Mouse (Mus musculus) liver, embryonic 14.5 days (tissue): ENCODE results near the gene Nlrp14. TPM values are rescaled to one million over a fixed set of nuclear protein-coding genes. Genes with fewer than 3 reads are reported as not detected.

ENCODE experiments used
- ATAC-seq: fragments of 200-750 bp; cut with Nextera tagmentation; 2 replicates; pipeline ENCODE4 v1.8.0; 2017; ENCODE audit warnings: moderate number of reproducible peaks, mild to moderate bottlenecking, moderate library complexity; ENCODE audit not compliant: insufficient read depth
- DNase-seq, 3 experiments: peaks; one replicate each; pipeline ENCODE4 v3.0.0-alpha.2; 2012 to 2013; ENCODE audit warnings: low read depth in 3 of 3, low spot score in 3 of 3
- H3K27ac ChIP-seq: fragments of 300-500 bp; sonication (generic); 2 replicates; pipeline ENCODE4 v1.5.1; 2014; ENCODE audit warnings: moderate library complexity, mild to moderate bottlenecking, control low read depth, inconsistent platforms
- H3K27me3 ChIP-seq: fragments of 300-500 bp; sonication (generic); 2 replicates; pipeline ENCODE4 v1.6.1; 2014; ENCODE audit warnings: mild to moderate bottlenecking, low read length, moderate library complexity; ENCODE audit not compliant: control insufficient read depth, insufficient read depth
- H3K36me3 ChIP-seq: fragments of 300-500 bp; sonication (generic); replicated peaks from 2 replicates; pipeline ENCODE4 v1.6.1; 2014; ENCODE audit warnings: low read depth; ENCODE audit not compliant: control insufficient read depth, insufficient read depth
- H3K4me1 ChIP-seq, 2 experiments: fragments of 200-500 bp in 1 of 2; fragments of 300-500 bp in 1 of 2; sonication (generic) in 1 of 2; replicated peaks; 2 replicates each; pipeline ENCODE4 v1.6.1; 2012 to 2014; ENCODE audit warnings: antibody characterized with exemption in 1 of 2, inconsistent platforms in 1 of 2, low read length in 1 of 2; ENCODE audit not compliant: control insufficient read depth in 2 of 2, insufficient read depth in 2 of 2
- H3K4me2 ChIP-seq: fragments of 300-500 bp; sonication (generic); 2 replicates; pipeline ENCODE4 v1.6.1; 2014; ENCODE audit warnings: low read depth, mild to moderate bottlenecking, control low read depth, moderate library complexity
- H3K4me3 ChIP-seq, 2 experiments: fragments of 200-500 bp in 1 of 2; fragments of 300-500 bp in 1 of 2; sonication (generic) in 1 of 2; 2 replicates each; pipeline ENCODE4 v1.5.1; 2012 to 2014; ENCODE audit warnings: low read depth in 2 of 2, low read length in 2 of 2, mild to moderate bottlenecking in 2 of 2, control low read depth in 1 of 2, inconsistent platforms in 1 of 2, moderate library complexity in 1 of 2; ENCODE audit not compliant: insufficient read depth in 1 of 2
- H3K9ac ChIP-seq: fragments of 300-500 bp; sonication (generic); replicated peaks from 2 replicates; pipeline ENCODE4 v1.6.1; 2014; ENCODE audit warnings: mild to moderate bottlenecking, control low read depth, moderate library complexity
- H3K9me3 ChIP-seq: fragments of 300-500 bp; sonication (generic); 2 replicates; pipeline ENCODE4 v1.6.1; 2016; ENCODE audit warnings: low read length, mixed read lengths; ENCODE audit not compliant: control insufficient read depth
- CTCF ChIP-seq: IDR thresholded peaks from 2 replicates; pipeline ENCODE4 v1.5.1; 2016; ENCODE audit warnings: antibody characterized with exemption, low read depth, control low read depth
- EP300 ChIP-seq: IDR thresholded peaks from 2 replicates; pipeline ENCODE4 v1.6.1; 2016; ENCODE audit warnings: antibody characterized with exemption, low read depth
- WGBS: fragments of 180-500 bp; shearing (Covaris S2); extraction: QIAGEN DNeasy Blood & Tissue Kit; methylation state at CpG from one replicate; pipeline ENCODE4 v1.1.7; 2014; ENCODE audit not compliant: insufficient replicate concordance; 5-methylcytosine and 5-hydroxymethylcytosine counted together
- polyA plus RNA-seq, 2 experiments: library from polyadenylated mRNA; depleted of rRNA in 1 of 2; stranded (reverse) in 1 of 2; unstranded in 1 of 2; fragments of >200 nt; fragmentation: Nextera tagmentation in 1 of 2; extraction: Ambion mirVana in 1 of 2; gene quantifications; 2 replicates each; pipeline versions ENCODE4 v1.2.1 to v1.2.3; 2012 to 2014

Gene Nlrp14
- polyA plus RNA-seq, 2 experiments: not detected

- H3K4me3 ChIP-seq: no peak overlapping the region
- DNase-seq (no peak), ATAC-seq (no peak)
- H3K4me1 ChIP-seq: no peaks in the 10 kb centered on the region
- WGBS: 50% methylated on average over 3 of the region's 3 CpGs
- H3K36me3 ChIP-seq: no peaks in the 10 kb centered on the region
- TF ChIP-seq CTCF: no peak
- no peak for TF ChIP-seq EP300
- H3K27ac ChIP-seq: no peak overlapping the region
- no peak overlapping the region for H3K4me2 ChIP-seq
- no peak overlapping the region for H3K9ac ChIP-seq
- H3K27me3 ChIP-seq: no peaks in the 10 kb centered on the region
- no peaks in the 10 kb centered on the region for H3K9me3 ChIP-seq
These were observed 70.1 kb downstream of the Nlrp14 start for GRCm38 (mm10) chr7:107236854-107237253.

GRCm38 (mm10) chr7:107237498-107237897, 70.7 kb downstream of the Nlrp14 start:
- H3K27ac ChIP-seq: no peak overlapping the region
- no peaks in the 10 kb centered on the region for H3K9me3 ChIP-seq
- no peak for TF ChIP-seq CTCF
- no peak for TF ChIP-seq EP300
- no peak overlapping the region for H3K4me2 ChIP-seq
- H3K9ac ChIP-seq: no peak overlapping the region
- no peak overlapping the region for H3K4me3 ChIP-seq
- no peak for DNase-seq
- H3K36me3 ChIP-seq: no peaks in the 10 kb centered on the region
- H3K4me1 ChIP-seq: no peaks in the 10 kb centered on the region
- 54% methylated on average over 3 of the region's 3 CpGs for WGBS
- H3K27me3 ChIP-seq: no peaks in the 10 kb centered on the region
- ATAC-seq: no peak

GRCm38 (mm10) chr7:107241371-107241883, 74.6 kb downstream of the Nlrp14 start:
- Histone ChIP-seq H3K9me3 (no peaks in the 10 kb centered on the region), H3K36me3 (no peaks in the 10 kb centered on the region), H3K27me3 (no peaks in the 10 kb centered on the region), H3K4me1 (no peaks in the 10 kb centered on the region), H3K9ac (no peak overlapping the region), H3K4me3 (no peak overlapping the region), H3K27ac (no peak overlapping the region), H3K4me2 (no peak overlapping the region)
- WGBS: 59% methylated on average over 5 of the region's 5 CpGs
- no peak for ATAC-seq
- TF ChIP-seq CTCF: no peak
- no peak for TF ChIP-seq EP300
- DNase-seq: no peak

Other genes starting within 250 kb of the Nlrp14 start
- not detected in 2 replicates for gene Olfr709-ps1, start 234.8 kb upstream of the Nlrp14 start, polyA plus RNA-seq (2012; rRNA removed)
- gene Olfr709-ps1, start 234.8 kb upstream of the Nlrp14 start, polyA plus RNA-seq (2014; fragmentation: Nextera tagmentation; extraction: Ambion mirVana): not detected in 2 replicates
- gene Olfr710, start 218.7 kb upstream of the Nlrp14 start, polyA plus RNA-seq (2012; rRNA removed): not detected in 2 replicates
- gene Olfr710, start 218.7 kb upstream of the Nlrp14 start, polyA plus RNA-seq (2014; fragmentation: Nextera tagmentation; extraction: Ambion mirVana): not detected in 2 replicates
- not detected in 2 replicates for gene Olfr6, start 203.1 kb upstream of the Nlrp14 start, polyA plus RNA-seq (2012; rRNA removed)
- gene Olfr6, start 203.1 kb upstream of the Nlrp14 start, polyA plus RNA-seq (2014; fragmentation: Nextera tagmentation; extraction: Ambion mirVana): not detected in 2 replicates
- gene Olfr711, start 191.5 kb upstream of the Nlrp14 start, polyA plus RNA-seq (2012; rRNA removed): not detected in 2 replicates
- not detected in 2 replicates for gene Olfr711, start 191.5 kb upstream of the Nlrp14 start, polyA plus RNA-seq (2014; fragmentation: Nextera tagmentation; extraction: Ambion mirVana)
- not detected in 2 replicates for gene Olfr2, start 160.9 kb upstream of the Nlrp14 start, polyA plus RNA-seq (2012; rRNA removed)
- not detected in 2 replicates for gene Olfr2, start 160.9 kb upstream of the Nlrp14 start, polyA plus RNA-seq (2014; fragmentation: Nextera tagmentation; extraction: Ambion mirVana)
- not detected in 2 replicates for gene Olfr713, start 135.8 kb upstream of the Nlrp14 start, polyA plus RNA-seq (2012; rRNA removed)
- not detected in 2 replicates for gene Olfr713, start 135.8 kb upstream of the Nlrp14 start, polyA plus RNA-seq (2014; fragmentation: Nextera tagmentation; extraction: Ambion mirVana)
- not detected in 2 replicates for gene Olfr714, start 96.0 kb upstream of the Nlrp14 start, polyA plus RNA-seq (2012; rRNA removed)
- not detected in 2 replicates for gene Olfr714, start 96.0 kb upstream of the Nlrp14 start, polyA plus RNA-seq (2014; fragmentation: Nextera tagmentation; extraction: Ambion mirVana)
- not detected in 2 replicates for gene Olfr17, start 73.8 kb upstream of the Nlrp14 start, polyA plus RNA-seq (2012; rRNA removed)
- not detected in 2 replicates for gene Olfr17, start 73.8 kb upstream of the Nlrp14 start, polyA plus RNA-seq (2014; fragmentation: Nextera tagmentation; extraction: Ambion mirVana)
- gene Olfr715b, start 56.6 kb upstream of the Nlrp14 start, polyA plus RNA-seq (2012; rRNA removed): not detected in 2 replicates
- gene Olfr715b, start 56.6 kb upstream of the Nlrp14 start, polyA plus RNA-seq (2014; fragmentation: Nextera tagmentation; extraction: Ambion mirVana): not detected in 2 replicates
- not detected in 2 replicates for gene Olfr715, start 35.9 kb upstream of the Nlrp14 start, polyA plus RNA-seq (2012; rRNA removed)
- gene Olfr715, start 35.9 kb upstream of the Nlrp14 start, polyA plus RNA-seq (2014; fragmentation: Nextera tagmentation; extraction: Ambion mirVana): not detected in 2 replicates
- gene Olfr716, start 28.7 kb upstream of the Nlrp14 start, polyA plus RNA-seq (2012; rRNA removed): not detected in 2 replicates
- not detected in 2 replicates for gene Olfr716, start 28.7 kb upstream of the Nlrp14 start, polyA plus RNA-seq (2014; fragmentation: Nextera tagmentation; extraction: Ambion mirVana)
- gene Rbmxl2, start 42.5 kb downstream of the Nlrp14 start, polyA plus RNA-seq (2012; rRNA removed): not detected in 2 replicates
- not detected in 2 replicates for gene Rbmxl2, start 42.5 kb downstream of the Nlrp14 start, polyA plus RNA-seq (2014; fragmentation: Nextera tagmentation; extraction: Ambion mirVana)
- 0.10 and 0.16 TPM in 2 replicates for gene Syt9, start 203.7 kb downstream of the Nlrp14 start, polyA plus RNA-seq (2012; rRNA removed)
- 0.13 and 0.30 TPM in 2 replicates for gene Syt9, start 203.7 kb downstream of the Nlrp14 start, polyA plus RNA-seq (2014; fragmentation: Nextera tagmentation; extraction: Ambion mirVana)